Mouse (Mus musculus): ENCODE measurements around the gene Cish.

Gene Cish

GRCm38 (mm10) chr9:107278126-107278525, 17.7 kb upstream of the Cish start:
- no peak for DNase-seq (ENCODE audit: low spot score)

DNA sequence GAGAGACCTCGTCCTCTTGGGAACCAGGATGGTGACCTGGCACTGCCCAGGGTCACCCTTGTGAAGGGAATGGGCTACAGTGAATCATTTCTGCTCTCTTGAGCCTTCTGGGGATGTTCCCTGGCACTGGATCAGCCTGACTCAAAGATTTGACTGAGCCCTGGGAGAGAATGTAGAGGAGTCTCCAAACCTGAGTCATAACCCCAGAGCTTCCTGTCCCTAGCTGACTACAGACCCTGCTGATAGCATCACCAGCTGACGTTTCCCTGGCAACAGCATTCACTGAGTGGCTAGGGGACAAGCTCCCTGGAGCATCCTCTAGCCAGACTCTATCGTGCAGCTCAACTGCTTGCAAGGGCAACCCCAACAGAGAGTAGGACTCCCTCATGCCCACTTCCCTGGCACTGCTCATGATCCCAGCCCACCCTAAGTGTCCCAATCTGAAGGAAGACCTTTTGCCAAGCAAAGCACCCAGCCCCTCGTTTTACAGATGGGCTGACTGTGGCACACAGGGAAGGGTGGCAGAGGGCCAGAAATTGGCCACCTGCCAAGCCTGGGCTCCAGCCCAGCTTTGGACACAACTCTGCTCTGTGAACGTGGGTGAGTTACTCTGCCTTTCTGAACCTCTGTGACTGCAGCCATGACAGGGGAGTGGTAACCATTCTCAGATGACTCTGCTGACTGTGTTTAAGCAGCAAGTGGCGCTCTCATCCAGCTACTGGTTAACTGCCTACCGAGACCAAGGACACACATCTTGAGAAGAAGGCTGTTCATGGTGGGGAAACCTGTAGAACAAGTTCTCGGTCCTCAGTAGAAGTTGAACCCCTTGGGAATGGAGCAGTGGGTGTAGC, 17.1 kb upstream of the Cish start:
- peak; percentile 77 for DNase-seq (ENCODE audit: low spot score)

- DNase-seq (ENCODE audit: low spot score): no peak
Observed at GRCm38 (mm10) chr9:107279378-107280321, 16.2 kb upstream of the Cish start.

DNA sequence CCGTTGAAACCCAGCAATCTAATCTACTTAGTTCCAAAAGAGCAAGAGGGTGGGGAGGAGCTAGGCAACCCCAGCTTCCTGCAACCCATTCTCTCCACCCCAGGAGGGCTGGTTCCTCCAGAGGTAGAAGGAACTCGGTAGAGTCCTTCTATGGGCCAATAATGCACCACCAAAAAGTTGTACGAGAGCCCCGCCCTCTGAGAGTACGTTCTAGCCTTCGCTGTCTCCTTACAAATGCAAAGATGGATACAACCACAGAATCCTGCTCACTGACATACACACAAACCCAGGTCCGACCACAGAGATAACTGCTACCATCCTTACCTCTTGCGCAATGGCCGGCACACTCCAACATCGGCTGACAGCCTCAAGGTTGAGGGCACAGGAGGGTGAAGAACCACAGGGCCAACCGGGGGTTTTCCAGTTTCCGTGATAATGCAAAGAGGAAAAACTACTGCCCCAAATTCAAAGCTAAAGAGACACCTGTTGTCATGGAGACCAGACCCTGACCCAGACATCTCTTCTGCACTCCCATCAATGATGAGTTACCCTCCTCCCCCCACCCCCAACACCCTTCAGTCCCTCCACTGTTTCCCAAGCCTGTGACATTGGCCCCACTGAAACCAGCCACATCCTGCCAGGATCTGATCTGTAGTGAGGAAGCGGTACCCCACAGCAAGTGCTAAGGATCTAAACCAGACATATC, 15.4 kb upstream of the Cish start:
- peak; percentile 38 for DNase-seq (ENCODE audit: low spot score)

GRCm38 (mm10) chr9:107281241-107281987, 14.4 kb upstream of the Cish start:
- no peak for DNase-seq (ENCODE audit: low spot score)

GRCm38 (mm10) chr9:107282951-107283350, 12.9 kb upstream of the Cish start:
- no peak for DNase-seq (ENCODE audit: low spot score)

GRCm38 (mm10) chr9:107285009-107285408, 10.8 kb upstream of the Cish start:
- DNase-seq (ENCODE audit: low spot score): no peak

GRCm38 (mm10) chr9:107287294-107287693, 8.5 kb upstream of the Cish start:
- DNase-seq (ENCODE audit: low spot score): no peak

DNA sequence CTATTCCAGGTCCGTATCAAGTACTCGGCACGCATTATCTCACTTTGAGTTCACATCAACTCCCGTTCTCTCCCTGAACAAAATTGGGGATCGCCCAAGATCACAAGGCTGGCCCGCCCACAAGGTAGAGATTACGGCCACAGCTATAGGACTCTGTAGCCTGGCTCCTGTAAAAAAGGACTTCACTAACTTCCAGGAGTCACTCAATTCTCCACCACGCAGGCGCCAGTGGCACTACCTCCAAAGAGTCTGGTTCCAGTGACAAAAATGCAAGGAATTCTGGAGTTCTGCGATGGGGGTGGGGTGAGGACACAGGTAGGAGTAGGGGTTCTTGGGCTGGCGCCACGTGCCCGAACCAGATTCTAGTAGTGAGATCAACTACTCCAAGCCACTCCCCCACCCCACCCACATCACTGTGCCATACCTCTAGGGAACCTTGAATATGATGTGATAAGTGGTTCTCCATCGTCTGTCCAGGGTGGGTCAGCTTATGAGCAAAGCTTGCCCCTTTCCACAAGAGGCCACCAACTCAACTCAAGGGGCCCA, 7.6 kb upstream of the Cish start:
- no peak for DNase-seq (ENCODE audit: low spot score)

GRCm38 (mm10) chr9:107288711-107289110, 7.1 kb upstream of the Cish start:
- DNase-seq (ENCODE audit: low spot score): peak; percentile 84

DNA sequence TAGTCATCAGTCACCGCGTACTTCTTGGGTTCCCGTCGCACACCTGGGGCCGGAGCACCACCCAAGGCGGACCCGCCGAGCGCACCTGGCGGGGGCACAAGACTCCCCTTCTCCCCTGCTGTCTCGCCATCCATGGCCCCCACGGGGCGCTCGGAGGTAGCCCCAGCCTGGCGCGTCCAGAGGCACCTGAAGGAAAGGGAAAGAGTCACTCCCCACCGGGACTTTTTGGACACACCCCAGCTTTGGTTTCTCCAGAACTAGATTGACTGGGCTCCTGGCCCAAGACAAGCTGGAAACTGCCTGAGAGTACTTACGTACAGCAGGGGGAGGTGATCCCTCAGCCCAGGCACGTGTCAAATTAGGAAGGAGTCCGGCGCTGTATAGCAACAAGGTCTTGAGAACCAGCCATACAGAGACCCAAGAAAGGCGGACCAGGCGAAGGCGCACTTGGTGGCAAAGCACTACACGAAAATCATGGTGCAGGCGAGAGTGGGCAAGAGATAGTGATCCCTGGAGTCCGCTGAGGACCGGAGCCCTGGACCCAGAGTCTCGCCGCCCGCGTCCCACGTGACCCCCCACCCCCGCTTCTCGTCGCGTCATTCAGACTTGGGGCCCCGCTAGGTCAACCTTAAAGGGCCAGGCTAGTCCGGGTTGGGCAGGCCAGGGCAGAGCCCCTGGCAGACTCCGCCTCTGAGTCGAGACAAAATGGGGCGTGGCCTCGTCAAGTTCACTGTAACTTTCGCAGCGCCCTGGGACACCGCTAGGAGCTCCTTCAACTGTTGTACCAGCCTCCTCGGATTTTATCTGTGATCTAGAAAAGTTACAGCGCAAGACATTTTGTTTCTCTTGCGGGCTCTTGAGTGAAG, 6.4 kb upstream of the Cish start, which contains the start of gene Mapkapk3:
TSS of gene Mapkapk3 (minus strand) at position 667 of the 866 bp plus-strand sequence.
- peak; percentile 95 for DNase-seq (ENCODE audit: low spot score)

GRCm38 (mm10) chr9:107290897-107291296, 4.9 kb upstream of the Cish start:
- DNase-seq (ENCODE audit: low spot score): peak; percentile 85

DNA sequence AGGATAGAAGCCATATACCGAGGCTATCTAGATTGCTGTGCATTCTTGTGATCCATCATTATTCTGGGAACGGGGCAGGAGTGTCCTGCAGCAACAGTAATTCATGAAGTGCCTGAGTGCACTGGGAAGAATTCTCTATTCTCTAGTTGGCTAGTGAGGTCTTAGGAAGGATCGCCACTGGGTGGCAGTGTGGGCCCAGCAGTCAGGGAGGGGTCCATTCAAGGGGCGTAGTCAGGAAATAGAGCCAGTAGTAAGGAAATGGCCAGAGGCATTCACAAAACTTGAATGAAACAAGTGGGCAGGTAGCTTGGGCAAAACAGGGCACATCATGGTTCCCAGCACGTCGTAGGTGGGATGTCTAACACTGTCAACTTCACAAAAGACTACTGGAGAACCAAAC, 1.6 kb upstream of the Cish start:
- peak; percentile 89 for DNase-seq (ENCODE audit: low spot score)

- peak; percentile 61 for DNase-seq (ENCODE audit: low spot score)
Observed at GRCm38 (mm10) chr9:107295616-107296015, 210 bp upstream of the Cish start.

DNA sequence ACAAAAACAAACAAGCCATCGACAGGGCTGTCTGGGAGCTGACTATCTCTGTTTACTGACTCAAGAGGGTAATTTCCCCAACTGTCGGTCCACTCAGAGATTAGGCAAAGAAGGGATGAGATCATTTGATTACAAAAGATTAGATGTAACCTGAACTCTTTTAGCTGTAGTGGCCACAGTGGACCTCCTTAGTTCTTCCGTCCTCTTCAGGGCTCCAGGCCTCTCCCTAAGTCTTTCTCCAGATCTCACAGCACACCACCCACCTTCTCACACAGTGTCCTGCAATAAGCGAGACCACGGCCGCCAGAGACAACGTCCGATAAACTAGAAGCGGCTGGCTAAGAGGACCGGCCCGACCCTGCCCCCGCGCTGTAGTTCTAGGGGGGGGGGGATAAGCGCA, 215 bp downstream of the Cish start:
- DNase-seq (ENCODE audit: low spot score): peak; percentile 65

GRCm38 (mm10) chr9:107296501-107296965, 707 bp downstream of the Cish start:
- peak; percentile 96 for DNase-seq (ENCODE audit: low spot score)

- DNase-seq (ENCODE audit: low spot score): no peak
Observed at GRCm38 (mm10) chr9:107297059-107297458, 1.2 kb downstream of the Cish start.

GRCm38 (mm10) chr9:107297658-107298057, 1.8 kb downstream of the Cish start:
- no peak for DNase-seq (ENCODE audit: low spot score)

DNA sequence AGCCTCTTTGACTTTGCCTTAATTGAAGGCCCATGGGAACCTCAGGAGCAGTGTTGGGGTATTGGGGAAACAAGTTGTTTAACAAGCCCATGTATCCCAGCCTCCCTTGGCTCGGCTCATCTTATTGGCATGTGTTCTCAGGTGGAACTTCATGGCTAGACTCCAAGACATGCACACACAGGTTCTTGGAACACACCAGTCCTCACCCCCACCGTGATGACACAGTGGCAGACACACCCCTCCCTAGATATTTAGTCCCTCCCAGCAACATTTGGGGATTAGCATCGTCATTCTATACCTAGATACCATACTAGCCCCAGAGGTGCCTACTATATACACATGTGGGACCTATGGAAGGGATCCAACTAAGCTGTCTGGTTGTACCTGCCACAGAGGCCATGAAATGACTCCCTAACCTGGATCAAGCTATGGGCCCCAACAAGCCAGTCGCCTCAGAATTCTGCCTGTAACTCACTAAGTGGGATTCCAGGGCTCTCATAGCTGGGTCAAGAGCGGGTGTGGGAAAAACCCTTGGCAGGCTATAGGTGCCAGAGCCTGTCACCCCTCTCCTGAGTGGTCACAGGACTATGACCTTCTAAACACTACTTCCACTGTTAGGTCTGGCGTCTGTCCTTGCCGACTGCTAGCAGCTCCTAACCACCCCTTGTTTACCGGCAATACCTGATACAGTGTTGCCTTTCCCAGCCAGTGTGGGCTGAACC, 2.4 kb downstream of the Cish start:
- DNase-seq (ENCODE audit: low spot score): peak; percentile 87
